Mouse (Mus musculus) adrenal gland, adult 18-20 months (tissue): Measurements from ENCODE around the gene 4930455H04Rik. TPM values are rescaled to one million over a fixed set of nuclear protein-coding genes. Genes with fewer than 3 reads are reported as not detected.

Source experiments
- DNase-seq, 2 experiments: peaks; one replicate each; pipeline ENCODE4 v3.0.0; 2021 to 2022; ENCODE audit warnings: low spot score in 2 of 2
- total RNA-seq, 2 experiments: library from RNA; stranded (reverse); gene quantifications; 1 replicate in 1 of 2; 2 replicates in 1 of 2; pipeline ENCODE4 v1.2.3; 2021

4930455H04Rik gene
- total RNA-seq, 2 experiments from 2014 or later: 0.29 TPM; not detected in 1

- DNase-seq: no peak
Observed at GRCm38 (mm10) chr3:116966800-116967199, 1.3 kb upstream of the 4930455H04Rik start.

- DNase-seq: no peak
Observed at GRCm38 (mm10) chr3:116967436-116967835, 631 bp upstream of the 4930455H04Rik start.

- DNase-seq: peak; percentile 58 to 65
Observed at GRCm38 (mm10) chr3:116968540-116968997, 502 bp downstream of the 4930455H04Rik start, which contains the start of gene Palmd. TSS of gene Palmd (minus strand) at chr3:116968987.

GRCm38 (mm10) chr3:116969003-116969402, 936 bp downstream of the 4930455H04Rik start:
- DNase-seq: no peak

GRCm38 (mm10) chr3:116969786-116970185, 1.7 kb downstream of the 4930455H04Rik start:
- no peak for DNase-seq

GRCm38 (mm10) chr3:116981811-116982575, 13.9 kb downstream of the 4930455H04Rik start:
- no peak for DNase-seq

- DNase-seq: no peak
Observed at GRCm38 (mm10) chr3:116985042-116985455, 17.0 kb downstream of the 4930455H04Rik start.

- no peak for DNase-seq
Observed at GRCm38 (mm10) chr3:116985741-116986140, 17.7 kb downstream of the 4930455H04Rik start.

GRCm38 (mm10) chr3:116986451-116986850, 18.4 kb downstream of the 4930455H04Rik start:
- DNase-seq: no peak

GRCm38 (mm10) chr3:116988221-116988620, 20.2 kb downstream of the 4930455H04Rik start:
- no peak for DNase-seq

- no peak for DNase-seq
Observed at GRCm38 (mm10) chr3:116991180-116991579, 23.1 kb downstream of the 4930455H04Rik start.

GRCm38 (mm10) chr3:116993011-116993410, 24.9 kb downstream of the 4930455H04Rik start:
- DNase-seq: no peak

GRCm38 (mm10) chr3:117001686-117002485, 33.8 kb downstream of the 4930455H04Rik start:
- DNase-seq: no peak

GRCm38 (mm10) chr3:117003379-117003778, 35.3 kb downstream of the 4930455H04Rik start:
- no peak for DNase-seq

- no peak for DNase-seq
Observed at GRCm38 (mm10) chr3:117006636-117007035, 38.6 kb downstream of the 4930455H04Rik start.

GRCm38 (mm10) chr3:117007340-117007739, 39.3 kb downstream of the 4930455H04Rik start:
- no peak for DNase-seq

- no peak for DNase-seq
Observed at GRCm38 (mm10) chr3:117010182-117010581, 42.1 kb downstream of the 4930455H04Rik start.

GRCm38 (mm10) chr3:117020319-117020718, 52.3 kb downstream of the 4930455H04Rik start:
- no peak for DNase-seq

- no peak for DNase-seq
Observed at GRCm38 (mm10) chr3:117021907-117022306, 53.8 kb downstream of the 4930455H04Rik start.

GRCm38 (mm10) chr3:117024111-117024510, 56.0 kb downstream of the 4930455H04Rik start:
- DNase-seq: no peak

GRCm38 (mm10) chr3:117024557-117024956, 56.5 kb downstream of the 4930455H04Rik start:
- no peak for DNase-seq

GRCm38 (mm10) chr3:117025421-117025820, 57.4 kb downstream of the 4930455H04Rik start:
- no peak for DNase-seq
